Mouse (Mus musculus) heart, embryonic 16.5 days (tissue): ENCODE data around the gene Dap. TPM values are rescaled to one million over a fixed set of nuclear protein-coding genes. Genes with fewer than 3 reads are reported as not detected.
A peak's percentile ranks its signal among the peaks of the same experiment; 100 is the strongest.

ENCODE experiments used
- ATAC-seq: fragments of 200-750 bp; cut with Nextera tagmentation; replicated peaks from 2 replicates; pipeline ENCODE4 v1.8.0; 2017; ENCODE audit warnings: moderate number of reproducible peaks; ENCODE audit not compliant: insufficient read depth, low FRiP score; ENCODE audit errors: extremely low read depth
- H3K27ac ChIP-seq: fragments of 300-500 bp; sonication (generic); 2 replicates; pipeline ENCODE4 v1.5.1; 2014; ENCODE audit warnings: mild to moderate bottlenecking, low read length, control low read depth, moderate library complexity
- H3K27me3 ChIP-seq: fragments of 300-500 bp; sonication (generic); 2 replicates; pipeline ENCODE4 v1.6.1; 2014; ENCODE audit warnings: low read length, mixed read lengths; ENCODE audit not compliant: control insufficient read depth, insufficient read depth
- H3K36me3 ChIP-seq: fragments of 300-500 bp; sonication (generic); 2 replicates; pipeline ENCODE4 v1.6.1; 2014; ENCODE audit not compliant: control insufficient read depth, insufficient read depth
- H3K4me1 ChIP-seq: fragments of 300-500 bp; sonication (generic); 2 replicates; pipeline ENCODE4 v1.6.1; 2014; ENCODE audit warnings: low read length, mixed read lengths; ENCODE audit not compliant: control insufficient read depth, insufficient read depth
- H3K4me2 ChIP-seq: fragments of 300-500 bp; sonication (generic); 2 replicates; pipeline ENCODE4 v1.6.1; 2014; ENCODE audit warnings: low read depth, mild to moderate bottlenecking, control low read depth, low read length
- H3K4me3 ChIP-seq: fragments of 300-500 bp; sonication (generic); 2 replicates; pipeline ENCODE4 v1.5.1; 2014; ENCODE audit warnings: mild to moderate bottlenecking, control low read depth, low read length
- H3K9ac ChIP-seq: fragments of 300-500 bp; sonication (generic); 2 replicates; pipeline ENCODE4 v1.6.1; 2014; ENCODE audit warnings: low read length, control low read depth
- H3K9me3 ChIP-seq: fragments of 300-500 bp; sonication (generic); replicated peaks from 2 replicates; pipeline ENCODE4 v1.6.1; 2016; ENCODE audit warnings: low read length; ENCODE audit not compliant: control insufficient read depth
- WGBS: fragments of 180-500 bp; shearing (Covaris S2); extraction: QIAGEN DNeasy Blood & Tissue Kit; methylation state at CpG from one replicate; pipeline ENCODE4 v1.1.7; 2014; 5-methylcytosine and 5-hydroxymethylcytosine counted together
- polyA plus RNA-seq: library from polyadenylated mRNA; unstranded; fragments of >200 nt; fragmentation: Nextera tagmentation; extraction: Ambion mirVana; gene quantifications from 2 replicates; pipeline ENCODE4 v1.2.1, GENCODE M21; 2015

The Dap gene
- polyA plus RNA-seq, 1 experiment from 2014 or later: 41.7 TPM

DNA sequence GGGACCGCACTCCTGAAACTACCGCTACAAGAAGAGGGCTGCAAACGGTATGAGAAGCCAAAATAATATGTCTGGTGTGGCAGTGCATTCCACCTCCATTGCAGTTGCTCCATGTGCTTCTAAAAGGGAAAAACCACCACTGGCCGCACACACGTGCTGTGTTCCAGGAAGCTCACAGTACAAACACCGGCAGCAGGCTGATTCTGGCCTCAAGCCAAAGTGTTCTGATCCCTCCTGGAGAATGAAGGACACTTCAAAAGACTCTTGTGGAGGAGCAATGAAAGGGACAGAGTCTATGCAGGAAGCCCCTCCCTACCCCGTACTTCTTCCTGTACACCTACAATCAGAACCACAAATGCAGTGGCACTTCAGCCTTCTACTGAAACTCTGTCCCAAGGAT is 12.2 kb upstream of the Dap start:
- H3K36me3 ChIP-seq: no peaks in the 10 kb centered on the region
- ATAC-seq: peak; percentile 55; the same call in 1 of the 2 replicates
- H3K9ac ChIP-seq: no peak overlapping the region
- WGBS: 52% methylated on average over 7 of the region's 7 CpGs
- peaks cover 8% of the 10 kb centered on the region for H3K4me1 ChIP-seq
- H3K9me3 ChIP-seq: no peaks in the 10 kb centered on the region
- H3K27ac ChIP-seq: no peak overlapping the region
- no peaks in the 10 kb centered on the region for H3K27me3 ChIP-seq
- no peak overlapping the region for H3K4me2 ChIP-seq
- no peak overlapping the region for H3K4me3 ChIP-seq

DNA sequence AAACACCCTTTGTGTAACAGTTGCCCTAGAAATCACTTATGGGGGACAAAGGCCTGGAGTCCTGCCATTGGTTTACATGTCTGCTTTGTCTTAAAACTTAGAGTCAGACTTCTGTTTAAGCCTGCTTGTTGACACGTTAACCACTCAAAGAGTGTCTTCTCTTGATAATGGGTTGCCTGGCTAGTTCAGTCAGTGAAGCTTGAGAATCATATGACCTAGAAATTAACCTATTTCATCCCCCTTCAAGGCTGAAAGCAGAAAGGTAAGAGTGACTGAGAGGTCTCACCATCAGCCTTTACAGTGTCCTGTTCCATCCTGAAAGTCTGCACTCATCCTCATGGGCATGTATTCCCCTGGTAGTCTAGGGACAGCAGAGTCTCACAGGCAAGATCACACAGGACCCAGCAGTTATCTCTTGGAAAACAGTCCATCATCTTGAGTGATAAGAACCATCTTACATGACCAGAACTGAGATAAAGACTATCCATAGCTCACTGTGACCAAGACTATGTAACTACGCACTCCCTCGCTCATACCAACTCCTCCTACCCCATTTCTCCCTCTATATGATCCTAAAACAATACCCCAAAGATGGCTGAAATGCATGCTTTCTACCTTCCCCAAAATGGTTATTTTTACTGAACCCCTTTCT is 10.4 kb upstream of the Dap start:
- 88% methylated on average over 3 of the region's 3 CpGs for WGBS
- no peak overlapping the region for H3K4me3 ChIP-seq
- peaks cover 8% of the 10 kb centered on the region for H3K4me1 ChIP-seq
- H3K9me3 ChIP-seq: no peaks in the 10 kb centered on the region
- no peaks in the 10 kb centered on the region for H3K27me3 ChIP-seq
- no peak overlapping the region for H3K27ac ChIP-seq
- H3K9ac ChIP-seq: no peak overlapping the region
- H3K4me2 ChIP-seq: no peak overlapping the region
- no peak for ATAC-seq
- no peaks in the 10 kb centered on the region for H3K36me3 ChIP-seq

DNA sequence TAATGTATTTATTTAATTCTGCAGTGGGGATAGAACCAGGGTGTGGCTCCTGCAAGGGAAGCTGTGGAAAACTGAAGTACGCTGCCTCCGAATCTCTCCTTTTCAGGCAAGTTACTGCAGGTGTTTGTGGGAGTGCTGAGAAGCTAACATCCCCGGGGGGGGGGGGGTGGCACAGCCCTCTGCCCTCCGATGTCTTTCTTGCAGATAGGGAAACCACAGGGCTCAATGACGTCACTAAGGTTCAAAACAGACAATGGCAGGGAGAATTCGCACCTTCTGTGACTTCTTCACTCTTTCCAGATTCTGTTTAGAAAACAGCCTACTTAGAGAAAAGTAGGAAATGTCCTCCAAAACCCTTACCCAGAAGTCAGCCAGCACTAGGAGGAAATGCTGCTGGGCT is 1.9 kb upstream of the Dap start:
- Histone ChIP-seq H3K27me3 (no peaks in the 10 kb centered on the region), H3K36me3 (no peaks in the 10 kb centered on the region), H3K4me1 (peaks cover 6% of the 10 kb centered on the region), H3K4me2 (no peak overlapping the region), H3K9me3 (no peaks in the 10 kb centered on the region), H3K9ac (no peak overlapping the region), H3K4me3 (no peak overlapping the region), H3K27ac (no peak overlapping the region)
- 68% methylated on average over 6 of the region's 6 CpGs for WGBS
- ATAC-seq: no peak

DNA sequence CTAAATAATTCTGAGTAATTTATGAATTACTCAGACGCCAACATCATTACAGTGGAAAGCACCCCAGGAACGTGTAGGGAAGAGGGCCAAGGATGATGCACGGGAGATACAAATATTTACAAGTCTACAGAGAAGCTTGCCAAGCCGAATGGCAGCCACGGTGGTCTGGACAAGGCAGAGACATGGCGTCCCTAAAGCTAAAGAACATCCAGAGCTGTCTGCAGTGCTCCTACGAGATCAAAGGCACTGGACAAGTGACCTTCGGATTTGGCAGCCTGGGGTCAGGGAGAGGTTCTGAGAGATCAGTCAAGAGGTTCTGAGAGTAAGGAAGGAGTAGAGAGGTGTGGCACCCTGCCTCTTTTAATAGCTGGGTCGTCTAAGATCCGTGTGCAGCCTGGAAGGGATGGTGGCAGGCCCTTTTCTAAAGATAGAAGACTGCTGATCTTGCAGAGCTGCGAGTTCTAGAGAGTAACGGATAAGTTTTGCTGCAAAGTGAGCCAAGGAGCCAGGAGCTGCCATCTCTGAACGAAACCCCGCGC is 449 bp upstream of the Dap start:
- 40% methylated on average over 15 of the region's 15 CpGs for WGBS
- no peak for ATAC-seq
- no peaks in the 10 kb centered on the region for H3K9me3 ChIP-seq
- H3K4me1 ChIP-seq: peaks cover 6% of the 10 kb centered on the region
- no peaks in the 10 kb centered on the region for H3K36me3 ChIP-seq
- peak overlapping the region; percentile 68 for H3K9ac ChIP-seq
- H3K4me2 ChIP-seq: peak overlapping the region; percentile 65
- no peaks in the 10 kb centered on the region for H3K27me3 ChIP-seq
- H3K27ac ChIP-seq: peak overlapping the region; percentile 55; the same call in 1 of the 2 replicates
- peak overlapping the region; percentile 73 for H3K4me3 ChIP-seq

DNA sequence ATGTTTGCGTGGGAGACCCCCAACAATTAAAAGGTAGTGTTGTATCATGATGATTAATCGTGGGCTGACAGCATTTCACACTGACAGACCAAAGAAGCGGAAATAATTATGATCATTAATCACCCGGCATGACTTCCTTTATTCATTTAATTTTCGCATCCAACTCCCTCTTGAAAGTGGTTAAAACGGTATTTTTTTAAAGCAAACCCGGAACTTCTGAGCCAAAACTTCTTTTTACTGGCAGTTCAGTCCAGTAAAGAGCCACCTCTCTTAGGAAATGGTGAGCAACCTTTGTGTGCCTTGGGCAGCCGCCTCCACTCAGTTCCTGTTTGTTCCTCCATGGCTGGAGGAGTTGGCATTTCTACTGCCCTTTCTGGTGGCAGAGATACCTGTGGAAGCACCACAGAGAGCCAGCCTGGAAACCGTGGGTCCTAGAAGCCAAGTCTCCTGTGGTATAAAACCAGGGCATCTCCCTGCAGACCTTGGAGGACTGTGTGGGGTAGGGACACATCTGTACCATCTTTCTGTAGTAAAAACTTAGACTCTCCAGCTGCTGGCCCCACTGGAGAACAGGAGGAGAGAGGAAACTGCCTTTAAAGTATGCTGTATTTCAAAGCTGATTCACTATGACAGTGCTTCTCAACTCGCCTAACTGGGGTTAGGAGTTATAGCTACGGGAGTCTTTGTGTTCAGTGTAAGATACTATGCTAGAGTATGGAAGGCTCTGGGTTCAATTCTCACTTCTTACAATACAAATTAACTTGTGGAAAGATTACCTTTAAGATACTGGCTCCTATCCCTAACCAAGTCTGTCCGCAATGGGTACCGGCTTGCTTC is 910 bp downstream of the Dap start:
- H3K36me3 ChIP-seq: no peaks in the 10 kb centered on the region
- peak overlapping the region; percentile 73 for H3K4me3 ChIP-seq
- peak overlapping the region; percentile 74 for H3K4me2 ChIP-seq
- no peaks in the 10 kb centered on the region for H3K9me3 ChIP-seq
- H3K27ac ChIP-seq: peak overlapping the region; percentile 75
- H3K9ac ChIP-seq: peak overlapping the region; percentile 89
- peaks cover 6% of the 10 kb centered on the region for H3K4me1 ChIP-seq
- no peak for ATAC-seq
- no peaks in the 10 kb centered on the region for H3K27me3 ChIP-seq
- WGBS: 30% methylated on average over 13 of the region's 13 CpGs

DNA sequence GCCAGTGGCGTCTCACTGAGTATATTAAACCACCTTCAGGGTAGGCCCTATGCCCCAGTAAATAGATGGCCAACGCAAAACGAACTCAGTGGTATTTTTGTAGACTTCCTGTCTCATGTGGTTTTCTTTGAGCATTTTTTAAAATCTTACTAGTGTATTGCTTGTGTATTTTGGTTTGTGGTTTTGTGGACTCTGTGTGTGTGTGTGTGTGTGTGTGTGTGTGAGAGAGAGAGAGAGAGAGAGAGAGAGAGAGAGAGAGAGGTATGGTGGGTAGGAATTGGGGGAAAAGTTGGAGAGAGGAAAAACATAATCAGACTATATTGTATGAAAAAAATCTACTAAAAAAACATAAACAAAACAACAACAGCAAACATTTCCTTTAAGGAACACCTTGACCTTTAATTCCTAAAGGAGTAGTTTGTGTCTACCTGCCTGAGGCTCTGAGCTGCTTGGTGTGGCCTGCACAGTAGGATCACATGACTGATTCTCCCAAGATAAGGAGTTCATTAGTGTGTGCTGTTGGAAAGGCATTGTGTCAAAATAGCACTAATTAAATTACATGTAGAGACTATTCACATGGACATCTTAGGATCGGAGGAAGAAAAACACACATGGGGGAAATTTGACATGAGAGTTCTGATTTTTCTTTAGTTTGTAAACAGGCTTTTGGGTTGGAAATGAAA is 1.7 kb downstream of the Dap start:
- peak overlapping the region; percentile 74 for H3K4me2 ChIP-seq
- no peak overlapping the region for H3K27ac ChIP-seq
- H3K27me3 ChIP-seq: no peaks in the 10 kb centered on the region
- H3K36me3 ChIP-seq: 0 out of 2 replicates have a peak, but pooled peaks cover under 1% of the 10 kb centered on the region
- no peak for ATAC-seq
- H3K9ac ChIP-seq: no peak overlapping the region
- H3K9me3 ChIP-seq: no peaks in the 10 kb centered on the region
- WGBS: 74% methylated on average over 4 of the region's 4 CpGs
- peak overlapping the region; percentile 73; the same call in 1 of the 2 replicates for H3K4me3 ChIP-seq
- peaks cover 6% of the 10 kb centered on the region for H3K4me1 ChIP-seq

DNA sequence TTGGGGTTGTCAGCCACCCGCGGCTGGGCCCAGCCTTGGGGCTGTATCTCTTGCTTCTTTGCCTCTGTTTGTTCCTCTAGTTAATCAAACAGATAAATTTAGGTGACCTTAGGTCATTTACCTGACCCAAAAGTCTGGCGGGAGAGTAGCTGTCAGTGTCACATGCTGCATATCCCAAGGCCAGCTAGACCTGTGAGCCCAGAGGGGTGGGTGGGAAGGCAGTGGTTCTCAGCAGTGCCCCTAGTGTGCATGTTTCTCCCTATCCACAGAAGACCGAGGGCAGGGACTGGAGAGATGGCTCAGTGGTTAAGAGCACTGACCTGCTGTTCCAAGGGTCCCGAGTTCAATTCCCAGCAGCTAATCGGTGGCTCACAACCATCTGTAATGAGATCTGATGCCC is 2.4 kb downstream of the Dap start:
- H3K4me3 ChIP-seq: no peak overlapping the region
- 0 out of 2 replicates have a peak, but pooled peaks cover 2% of the 10 kb centered on the region for H3K36me3 ChIP-seq
- H3K9ac ChIP-seq: no peak overlapping the region
- H3K4me2 ChIP-seq: no peak overlapping the region
- ATAC-seq: no peak
- no peaks in the 10 kb centered on the region for H3K27me3 ChIP-seq
- peaks cover 6% of the 10 kb centered on the region for H3K4me1 ChIP-seq
- no peak overlapping the region for H3K27ac ChIP-seq
- 62% methylated on average over 6 of the region's 6 CpGs for WGBS
- H3K9me3 ChIP-seq: no peaks in the 10 kb centered on the region

DNA sequence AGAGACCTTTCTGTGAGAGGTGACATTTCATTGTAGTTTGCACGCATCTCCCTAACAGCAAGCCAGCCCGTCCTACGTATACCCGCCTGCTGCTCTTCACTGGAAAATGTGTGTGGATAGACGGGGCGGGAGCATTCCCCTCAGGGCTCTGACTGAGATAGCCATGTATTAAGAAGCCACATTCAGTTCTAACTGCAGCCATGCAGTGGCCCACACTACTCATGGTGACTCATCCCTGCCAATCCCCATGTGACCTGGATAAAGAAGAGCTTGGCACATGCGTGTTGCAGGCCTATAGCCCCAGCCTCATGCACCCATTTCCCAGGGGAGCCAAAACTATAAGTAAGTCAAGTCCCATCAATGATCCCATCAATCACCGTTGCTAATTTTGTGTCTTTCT is 3.7 kb downstream of the Dap start:
- H3K36me3 ChIP-seq: 0 out of 2 replicates have a peak, but pooled peaks cover 2% of the 10 kb centered on the region
- H3K4me2 ChIP-seq: no peak overlapping the region
- no peaks in the 10 kb centered on the region for H3K9me3 ChIP-seq
- H3K4me1 ChIP-seq: peaks cover 6% of the 10 kb centered on the region
- 81% methylated on average over 8 of the region's 8 CpGs for WGBS
- no peak overlapping the region for H3K4me3 ChIP-seq
- no peak for ATAC-seq
- no peak overlapping the region for H3K27ac ChIP-seq
- no peak overlapping the region for H3K9ac ChIP-seq
- H3K27me3 ChIP-seq: no peaks in the 10 kb centered on the region
